Mouse (Mus musculus): Measurements from ENCODE around the gene Chid1. TPM values are rescaled to one million over a fixed set of nuclear protein-coding genes. Genes with fewer than 3 reads are reported as not detected.

Chid1 gene
- polyA plus RNA-seq, 1 experiment from 2014 or later, result 30.0 TPM

GRCm38 (mm10) chr7:141535570-141535969 lies 4.1 kb downstream of the Chid1 start:
- H3K4me1 ChIP-seq (replicated peaks; ENCODE audit: insufficient read depth, low read length), result peaks cover 5% of the 10 kb centered on the region; the same call in 1 of the 2 replicates
- no peak for TF ChIP-seq CTCF (IDR thresholded peaks at IDR 0.05; ENCODE audit: low read depth)
- ATAC-seq (replicated peaks; ENCODE audit: low FRiP score, low read depth) (no peak), DNase-seq (ENCODE audit: low spot score) (no peak)
- H3K9ac ChIP-seq (ENCODE audit: low read depth, low read length), result no peak overlapping the region
- no peaks in the 10 kb centered on the region for H3K9me3 ChIP-seq (replicated peaks; ENCODE audit: low read length)
- no peaks in the 10 kb centered on the region for H3K36me3 ChIP-seq (ENCODE audit: insufficient read depth, low read length)
- H3K4me3 ChIP-seq (replicated peaks; ENCODE audit: low read depth, low read length), result no peak overlapping the region
- 77% methylated on average over 1 of the region's 1 CpGs for WGBS
- no peak overlapping the region for H3K27ac ChIP-seq
- H3K4me2 ChIP-seq (ENCODE audit: low read length), result no peak overlapping the region
- H3K27me3 ChIP-seq (ENCODE audit: insufficient read depth, low read length), result no peaks in the 10 kb centered on the region

- ATAC-seq (replicated peaks; ENCODE audit: low FRiP score, low read depth), result no peak
- no peak overlapping the region for H3K4me2 ChIP-seq (ENCODE audit: low read length)
- H3K27me3 ChIP-seq (ENCODE audit: insufficient read depth, low read length), result no peaks in the 10 kb centered on the region
- 89% methylated on average over 4 of the region's 4 CpGs for WGBS
- no peak for DNase-seq (ENCODE audit: low spot score)
- TF ChIP-seq CTCF (IDR thresholded peaks at IDR 0.05; ENCODE audit: low read depth), result no peak
- H3K4me3 ChIP-seq (replicated peaks; ENCODE audit: low read depth, low read length), result no peak overlapping the region
- peaks cover 8% of the 10 kb centered on the region; the same call in 1 of the 2 replicates for H3K36me3 ChIP-seq (ENCODE audit: insufficient read depth, low read length)
- H3K4me1 ChIP-seq (replicated peaks; ENCODE audit: insufficient read depth, low read length), result no peaks in the 10 kb centered on the region
- no peaks in the 10 kb centered on the region for H3K9me3 ChIP-seq (replicated peaks; ENCODE audit: low read length)
- no peak overlapping the region for H3K9ac ChIP-seq (ENCODE audit: low read depth, low read length)
- no peak overlapping the region for H3K27ac ChIP-seq
Observed at GRCm38 (mm10) chr7:141525580-141525925, 14.1 kb downstream of the Chid1 start.

- ATAC-seq (replicated peaks; ENCODE audit: low FRiP score, low read depth), result peak; percentile 82
- peak; percentile 97 for TF ChIP-seq CTCF (IDR thresholded peaks at IDR 0.05; ENCODE audit: low read depth)
- Histone ChIP-seq H3K27me3 (ENCODE audit: insufficient read depth, low read length) (no peaks in the 10 kb centered on the region), H3K4me3 (replicated peaks; ENCODE audit: low read depth, low read length) (no peak overlapping the region), H3K9ac (ENCODE audit: low read depth, low read length) (no peak overlapping the region; the same call in 1 of the 2 replicates), H3K4me1 (replicated peaks; ENCODE audit: insufficient read depth, low read length) (no peaks in the 10 kb centered on the region), H3K9me3 (replicated peaks; ENCODE audit: low read length) (no peaks in the 10 kb centered on the region), H3K4me2 (ENCODE audit: low read length) (no peak overlapping the region), H3K36me3 (ENCODE audit: insufficient read depth, low read length) (peaks cover 8% of the 10 kb centered on the region; the same call in 1 of the 2 replicates), H3K27ac (peak overlapping the region; percentile 19)
- 23% methylated on average over 6 of the region's 6 CpGs for WGBS
- DNase-seq (ENCODE audit: low spot score), result peak; percentile 94
Observed at GRCm38 (mm10) chr7:141524760-141525579, 14.7 kb downstream of the Chid1 start.

DNA sequence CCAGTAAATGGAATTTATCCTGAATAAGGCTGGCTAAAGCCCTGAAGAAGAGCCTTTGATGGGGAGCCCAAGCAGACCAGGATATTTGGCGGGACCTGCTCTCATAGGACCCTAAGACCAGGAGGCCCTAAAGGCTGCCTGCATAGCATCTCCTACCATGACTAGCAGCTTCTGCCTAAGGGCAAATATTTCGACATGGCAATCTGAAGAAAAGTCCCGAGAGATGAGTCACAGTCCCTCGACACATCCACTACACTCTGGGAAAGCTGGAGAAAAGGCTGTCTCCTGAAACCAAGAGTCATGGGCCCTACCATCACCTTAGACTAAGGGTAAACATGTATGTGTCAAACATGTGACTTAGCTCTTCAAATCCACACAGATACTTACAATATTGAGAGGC lies 15.4 kb downstream of the Chid1 start:
- Histone ChIP-seq H3K4me2 (ENCODE audit: low read length) (no peak overlapping the region), H3K9ac (ENCODE audit: low read depth, low read length) (no peak overlapping the region), H3K36me3 (ENCODE audit: insufficient read depth, low read length) (peaks cover 7% of the 10 kb centered on the region; the same call in 1 of the 2 replicates), H3K27me3 (ENCODE audit: insufficient read depth, low read length) (no peaks in the 10 kb centered on the region), H3K9me3 (replicated peaks; ENCODE audit: low read length) (no peaks in the 10 kb centered on the region), H3K27ac (peak overlapping the region; percentile 19), H3K4me3 (replicated peaks; ENCODE audit: low read depth, low read length) (no peak overlapping the region), H3K4me1 (replicated peaks; ENCODE audit: insufficient read depth, low read length) (no peaks in the 10 kb centered on the region)
- 68% methylated on average over 4 of the region's 4 CpGs for WGBS
- no peak for TF ChIP-seq CTCF (IDR thresholded peaks at IDR 0.05; ENCODE audit: low read depth)
- DNase-seq (ENCODE audit: low spot score) (no peak), ATAC-seq (replicated peaks; ENCODE audit: low FRiP score, low read depth) (no peak)

- 45% methylated on average over 4 of the region's 4 CpGs for WGBS
- no peak for ATAC-seq (replicated peaks; ENCODE audit: low FRiP score, low read depth)
Observed at GRCm38 (mm10) chr7:141523007-141523406, 16.6 kb downstream of the Chid1 start.

GRCm38 (mm10) chr7:141519795-141520194 lies 19.9 kb downstream of the Chid1 start:
- H3K4me2 ChIP-seq (ENCODE audit: low read length), result no peak overlapping the region
- peaks cover 9% of the 10 kb centered on the region; the same call in 1 of the 2 replicates for H3K36me3 ChIP-seq (ENCODE audit: insufficient read depth, low read length)
- no peaks in the 10 kb centered on the region for H3K9me3 ChIP-seq (replicated peaks; ENCODE audit: low read length)
- DNase-seq (ENCODE audit: low spot score) (no peak), ATAC-seq (replicated peaks; ENCODE audit: low FRiP score, low read depth) (no peak)
- H3K4me3 ChIP-seq (replicated peaks; ENCODE audit: low read depth, low read length), result no peak overlapping the region
- H3K4me1 ChIP-seq (replicated peaks; ENCODE audit: insufficient read depth, low read length), result no peaks in the 10 kb centered on the region
- TF ChIP-seq CTCF (IDR thresholded peaks at IDR 0.05; ENCODE audit: low read depth), result no peak
- H3K9ac ChIP-seq (ENCODE audit: low read depth, low read length), result no peak overlapping the region
- H3K27me3 ChIP-seq (ENCODE audit: insufficient read depth, low read length), result no peaks in the 10 kb centered on the region
- no peak overlapping the region for H3K27ac ChIP-seq
- WGBS, result 70% methylated on average over 1 of the region's 1 CpGs

More at GRCm38 (mm10) chr7:141523007-141523406, 16.6 kb downstream of the Chid1 start:
- no peak for DNase-seq (ENCODE audit: low spot score)
- Histone ChIP-seq H3K27ac (no peak overlapping the region), H3K9me3 (replicated peaks; ENCODE audit: low read length) (no peaks in the 10 kb centered on the region), H3K36me3 (ENCODE audit: insufficient read depth, low read length) (0 out of 2 replicates have a peak, but pooled peaks cover 4% of the 10 kb centered on the region), H3K4me2 (ENCODE audit: low read length) (no peak overlapping the region), H3K4me1 (replicated peaks; ENCODE audit: insufficient read depth, low read length) (no peaks in the 10 kb centered on the region), H3K27me3 (ENCODE audit: insufficient read depth, low read length) (no peaks in the 10 kb centered on the region), H3K9ac (ENCODE audit: low read depth, low read length) (no peak overlapping the region), H3K4me3 (replicated peaks; ENCODE audit: low read depth, low read length) (no peak overlapping the region)
- peak; percentile 15; the same call in 1 of the 2 replicates for TF ChIP-seq CTCF (IDR thresholded peaks at IDR 0.05; ENCODE audit: low read depth)
